Mouse (Mus musculus): ENCODE results near the gene Npb.

GRCm38 (mm10) chr11:120625152-120625775 lies 17.0 kb downstream of the Npb start, which contains the start of gene Sirt7:
- TF ChIP-seq POLR2A (IDR thresholded peaks at IDR 0.05; ENCODE audit: borderline replicate concordance, extremely low read depth, insufficient read depth, insufficient read length, poor library complexity, severe bottlenecking) (no peak), CTCF (IDR thresholded peaks at IDR 0.05; ENCODE audit: borderline replicate concordance, extremely low read depth, insufficient read depth, insufficient read length) (no peak)

Data from brain, embryonic 14.5 days (tissue).